Mouse (Mus musculus) liver, embryonic 14.5 days (tissue): ENCODE results near the gene Snrnp40. TPM values are rescaled to one million over a fixed set of nuclear protein-coding genes. Genes with fewer than 3 reads are reported as not detected.

Experiments
- ATAC-seq: fragments of 200-750 bp; cut with Nextera tagmentation; 2 replicates; pipeline ENCODE4 v1.8.0; 2017; ENCODE audit warnings: moderate number of reproducible peaks, mild to moderate bottlenecking, moderate library complexity; ENCODE audit not compliant: insufficient read depth
- DNase-seq, 3 experiments: peaks; one replicate each; pipeline ENCODE4 v3.0.0-alpha.2; 2012 to 2013; ENCODE audit warnings: low read depth in 3 of 3, low spot score in 3 of 3
- H3K27ac ChIP-seq: fragments of 300-500 bp; sonication (generic); 2 replicates; pipeline ENCODE4 v1.5.1; 2014; ENCODE audit warnings: moderate library complexity, mild to moderate bottlenecking, control low read depth, inconsistent platforms
- H3K27me3 ChIP-seq: fragments of 300-500 bp; sonication (generic); 2 replicates; pipeline ENCODE4 v1.6.1; 2014; ENCODE audit warnings: mild to moderate bottlenecking, low read length, moderate library complexity; ENCODE audit not compliant: control insufficient read depth, insufficient read depth
- H3K36me3 ChIP-seq: fragments of 300-500 bp; sonication (generic); replicated peaks from 2 replicates; pipeline ENCODE4 v1.6.1; 2014; ENCODE audit warnings: low read depth; ENCODE audit not compliant: control insufficient read depth, insufficient read depth
- H3K4me1 ChIP-seq, 2 experiments: fragments of 200-500 bp in 1 of 2; fragments of 300-500 bp in 1 of 2; sonication (generic) in 1 of 2; replicated peaks; 2 replicates each; pipeline ENCODE4 v1.6.1; 2012 to 2014; ENCODE audit warnings: antibody characterized with exemption in 1 of 2, inconsistent platforms in 1 of 2, low read length in 1 of 2; ENCODE audit not compliant: control insufficient read depth in 2 of 2, insufficient read depth in 2 of 2
- H3K4me2 ChIP-seq: fragments of 300-500 bp; sonication (generic); 2 replicates; pipeline ENCODE4 v1.6.1; 2014; ENCODE audit warnings: low read depth, mild to moderate bottlenecking, control low read depth, moderate library complexity
- H3K4me3 ChIP-seq, 2 experiments: fragments of 200-500 bp in 1 of 2; fragments of 300-500 bp in 1 of 2; sonication (generic) in 1 of 2; 2 replicates each; pipeline ENCODE4 v1.5.1; 2012 to 2014; ENCODE audit warnings: low read depth in 2 of 2, low read length in 2 of 2, mild to moderate bottlenecking in 2 of 2, control low read depth in 1 of 2, inconsistent platforms in 1 of 2, moderate library complexity in 1 of 2; ENCODE audit not compliant: insufficient read depth in 1 of 2
- H3K9ac ChIP-seq: fragments of 300-500 bp; sonication (generic); replicated peaks from 2 replicates; pipeline ENCODE4 v1.6.1; 2014; ENCODE audit warnings: mild to moderate bottlenecking, control low read depth, moderate library complexity
- H3K9me3 ChIP-seq: fragments of 300-500 bp; sonication (generic); 2 replicates; pipeline ENCODE4 v1.6.1; 2016; ENCODE audit warnings: low read length, mixed read lengths; ENCODE audit not compliant: control insufficient read depth
- CTCF ChIP-seq: IDR thresholded peaks from 2 replicates; pipeline ENCODE4 v1.5.1; 2016; ENCODE audit warnings: antibody characterized with exemption, low read depth, control low read depth
- EP300 ChIP-seq: IDR thresholded peaks from 2 replicates; pipeline ENCODE4 v1.6.1; 2016; ENCODE audit warnings: antibody characterized with exemption, low read depth
- WGBS: fragments of 180-500 bp; shearing (Covaris S2); extraction: QIAGEN DNeasy Blood & Tissue Kit; methylation state at CpG from one replicate; pipeline ENCODE4 v1.1.7; 2014; ENCODE audit not compliant: insufficient replicate concordance; 5-methylcytosine and 5-hydroxymethylcytosine counted together
- polyA plus RNA-seq, 2 experiments: library from polyadenylated mRNA; depleted of rRNA in 1 of 2; stranded (reverse) in 1 of 2; unstranded in 1 of 2; fragments of >200 nt; fragmentation: Nextera tagmentation in 1 of 2; extraction: Ambion mirVana in 1 of 2; gene quantifications; 2 replicates each; pipeline versions ENCODE4 v1.2.1 to v1.2.3; 2012 to 2014

Gene Snrnp40
- polyA plus RNA-seq, 2 experiments = 50.3 to 74.6 TPM

DNA sequence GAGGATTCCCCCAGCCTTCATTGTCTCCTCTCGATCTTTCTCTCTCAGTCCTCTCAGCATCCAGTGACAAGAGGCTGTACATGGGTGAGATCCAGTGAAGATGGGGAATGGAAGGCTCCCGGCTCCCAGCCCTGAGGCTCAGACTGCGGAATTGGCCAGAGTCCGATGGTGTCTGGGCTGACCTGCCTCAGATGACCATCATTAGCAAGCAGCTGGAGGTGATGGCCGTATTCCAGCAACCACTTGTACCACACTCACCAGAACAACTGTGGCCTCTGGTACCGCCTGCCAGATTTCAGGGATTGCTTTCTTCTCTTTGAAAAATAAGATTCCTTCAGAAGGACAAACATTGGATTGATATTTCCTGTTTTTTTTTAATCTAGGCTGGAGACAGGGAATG, 29.6 kb downstream of the Snrnp40 start:
- DNase-seq = no peak
- Histone ChIP-seq H3K36me3 (peaks cover 45% of the 10 kb centered on the region), H3K4me3 (no peak overlapping the region), H3K9ac (no peak overlapping the region), H3K27me3 (no peaks in the 10 kb centered on the region), H3K4me1 (no peaks in the 10 kb centered on the region), H3K27ac (no peak overlapping the region), H3K9me3 (no peaks in the 10 kb centered on the region), H3K4me2 (no peak overlapping the region)
- no peak for TF ChIP-seq EP300
- no peak for TF ChIP-seq CTCF
- ATAC-seq = no peak
- 84% methylated on average over 6 of the region's 6 CpGs for WGBS

GRCm38 (mm10) chr4:130389927-130390326, 30.0 kb downstream of the Snrnp40 start:
- no peak for ATAC-seq
- WGBS = 71% methylated on average over 7 of the region's 7 CpGs
- no peaks in the 10 kb centered on the region for H3K4me1 ChIP-seq
- H3K9me3 ChIP-seq = no peaks in the 10 kb centered on the region
- no peak overlapping the region for H3K4me3 ChIP-seq
- no peak overlapping the region for H3K4me2 ChIP-seq
- DNase-seq = no peak
- H3K27me3 ChIP-seq = no peaks in the 10 kb centered on the region
- H3K36me3 ChIP-seq = peaks cover 44% of the 10 kb centered on the region
- H3K27ac ChIP-seq = no peak overlapping the region
- no peak for TF ChIP-seq CTCF
- TF ChIP-seq EP300 = no peak
- H3K9ac ChIP-seq = no peak overlapping the region

- 66% methylated on average over 3 of the region's 3 CpGs for WGBS
- H3K4me1 ChIP-seq = no peaks in the 10 kb centered on the region
- no peaks in the 10 kb centered on the region for H3K9me3 ChIP-seq
- H3K27me3 ChIP-seq = no peaks in the 10 kb centered on the region
- no peak for DNase-seq
- no peak for ATAC-seq
- peak; percentile 34 for TF ChIP-seq CTCF
- no peak for TF ChIP-seq EP300
- peaks cover 33% of the 10 kb centered on the region for H3K36me3 ChIP-seq
- H3K4me3 ChIP-seq = no peak overlapping the region
- H3K9ac ChIP-seq = no peak overlapping the region
- no peak overlapping the region for H3K27ac ChIP-seq
- no peak overlapping the region for H3K4me2 ChIP-seq
Measured at GRCm38 (mm10) chr4:130391265-130391664, 31.3 kb downstream of the Snrnp40 start.

Other genes starting within 250 kb of the Snrnp40 start
- gene Hcrtr1, start 220.8 kb upstream of the Snrnp40 start, polyA plus RNA-seq (2012; rRNA removed) = 0.04 TPM in 1 of 2 replicates, not detected in the other
- not detected in 2 replicates for gene Hcrtr1, start 220.8 kb upstream of the Snrnp40 start, polyA plus RNA-seq (2014; fragmentation: Nextera tagmentation; extraction: Ambion mirVana)
- 24.4 and 27.0 TPM in 2 replicates for gene Tinagl1, start 185.0 kb upstream of the Snrnp40 start, polyA plus RNA-seq (2012; rRNA removed)
- gene Tinagl1, start 185.0 kb upstream of the Snrnp40 start, polyA plus RNA-seq (2014; fragmentation: Nextera tagmentation; extraction: Ambion mirVana) = 18.2 and 20.7 TPM in 2 replicates
- gene Gm853, start 137.7 kb upstream of the Snrnp40 start, polyA plus RNA-seq (2012; rRNA removed) = 0.01 TPM in 1 of 2 replicates, not detected in the other
- not detected in 2 replicates for gene Gm853, start 137.7 kb upstream of the Snrnp40 start, polyA plus RNA-seq (2014; fragmentation: Nextera tagmentation; extraction: Ambion mirVana)
- 0.45 and 0.48 TPM in 2 replicates for gene Serinc2, start 80.9 kb upstream of the Snrnp40 start, polyA plus RNA-seq (2012; rRNA removed)
- gene Serinc2, start 80.9 kb upstream of the Snrnp40 start, polyA plus RNA-seq (2014; fragmentation: Nextera tagmentation; extraction: Ambion mirVana) = 0.23 and 0.30 TPM in 2 replicates
- 0.15 and 0.61 TPM in 2 replicates for gene Fabp3, start 51.5 kb upstream of the Snrnp40 start, polyA plus RNA-seq (2012; rRNA removed)
- 0.22 and 0.29 TPM in 2 replicates for gene Fabp3, start 51.5 kb upstream of the Snrnp40 start, polyA plus RNA-seq (2014; fragmentation: Nextera tagmentation; extraction: Ambion mirVana)
- gene Gm10570, start 51.5 kb upstream of the Snrnp40 start, polyA plus RNA-seq (2012; rRNA removed) = 0.08 TPM in 1 of 2 replicates, not detected in the other
- gene Gm10570, start 51.5 kb upstream of the Snrnp40 start, polyA plus RNA-seq (2014; fragmentation: Nextera tagmentation; extraction: Ambion mirVana) = not detected in 2 replicates
- 10.8 and 17.1 TPM in 2 replicates for gene Zcchc17, start 189 bp upstream of the Snrnp40 start, polyA plus RNA-seq (2012; rRNA removed)
- gene Zcchc17, start 189 bp upstream of the Snrnp40 start, polyA plus RNA-seq (2014; fragmentation: Nextera tagmentation; extraction: Ambion mirVana) = 44.9 and 49.7 TPM in 2 replicates
- gene Nkain1, start 214.0 kb downstream of the Snrnp40 start, polyA plus RNA-seq (2012; rRNA removed) = 0.39 and 0.79 TPM in 2 replicates
- gene Nkain1, start 214.0 kb downstream of the Snrnp40 start, polyA plus RNA-seq (2014; fragmentation: Nextera tagmentation; extraction: Ambion mirVana) = not detected in 2 replicates